Mouse (Mus musculus) forebrain, postnatal 0 days (tissue): ENCODE results near the gene Arrb1. TPM values are rescaled to one million over a fixed set of nuclear protein-coding genes. Genes with fewer than 3 reads are reported as not detected.

Experiments
- ATAC-seq: fragments of 200-750 bp; cut with Nextera tagmentation; 2 replicates; pipeline ENCODE4 v1.8.0; 2017; ENCODE audit warnings: mild to moderate bottlenecking, moderate library complexity
- DNase-seq: peaks from one replicate; pipeline ENCODE4 v3.0.0-alpha.2; 2015
- H3K27ac ChIP-seq: fragments of 300-500 bp; sonication (generic); 2 replicates; pipeline ENCODE4 v1.5.1; 2014; ENCODE audit warnings: low read depth, mild to moderate bottlenecking, antibody characterized with exemption, low read length, moderate library complexity, mixed read lengths
- H3K27me3 ChIP-seq: fragments of 300-500 bp; sonication (generic); 2 replicates; pipeline ENCODE4 v1.6.1; 2014; ENCODE audit warnings: mild to moderate bottlenecking, low read length, mixed read lengths; ENCODE audit not compliant: insufficient read depth
- H3K36me3 ChIP-seq: fragments of 300-500 bp; sonication (generic); 2 replicates; pipeline ENCODE4 v1.6.1; 2014; ENCODE audit warnings: mild to moderate bottlenecking, moderate library complexity; ENCODE audit not compliant: insufficient read depth
- H3K4me1 ChIP-seq: fragments of 300-500 bp; sonication (generic); 2 replicates; pipeline ENCODE4 v1.6.1; 2014; ENCODE audit warnings: antibody characterized with exemption; ENCODE audit not compliant: insufficient read depth
- H3K4me2 ChIP-seq: fragments of 300-500 bp; sonication (generic); 2 replicates; pipeline ENCODE4 v1.6.1; 2014; ENCODE audit warnings: low read depth, mild to moderate bottlenecking, moderate library complexity
- H3K4me3 ChIP-seq: fragments of 300-500 bp; sonication (generic); 2 replicates; pipeline ENCODE4 v1.5.1; 2014; ENCODE audit warnings: low read depth, low read length, mixed read lengths
- H3K9ac ChIP-seq: fragments of 300-500 bp; sonication (generic); 2 replicates; pipeline ENCODE4 v1.6.1; 2014; ENCODE audit warnings: mild to moderate bottlenecking
- H3K9me3 ChIP-seq: fragments of 300-500 bp; sonication (generic); 2 replicates; pipeline ENCODE4 v1.6.1; 2016; ENCODE audit warnings: low read length
- CTCF ChIP-seq: sonication (generic); IDR thresholded peaks from 2 replicates; pipeline ENCODE4 v1.5.1; 2016; ENCODE audit warnings: antibody characterized with exemption, control low read depth, low read depth
- WGBS: fragments of 180-500 bp; shearing (Covaris S2); extraction: QIAGEN DNeasy Blood & Tissue Kit; methylation state at CpG from one replicate; pipeline ENCODE4 v1.1.7; 2014; 5-methylcytosine and 5-hydroxymethylcytosine counted together
- polyA plus RNA-seq: library from polyadenylated mRNA; unstranded; fragments of >200 nt; fragmentation: Nextera tagmentation; extraction: Ambion mirVana; gene quantifications from 2 replicates; pipeline ENCODE4 v1.2.1, GENCODE M21; 2015
- total RNA-seq: library from RNA; depleted of rRNA; stranded (reverse); fragments of >200 nt; gene quantifications from 2 replicates; pipeline ENCODE4 v1.2.3, GENCODE M21; 2014

Arrb1 gene
- total and polyA plus RNA-seq, 2 experiments from 2014 or later, result 13.0 to 102 TPM

- Histone ChIP-seq H3K27ac (peak overlapping the region; percentile 45; the same call in 1 of the 2 replicates), H3K9ac (no peak overlapping the region), H3K36me3 (peaks cover 22% of the 10 kb centered on the region), H3K27me3 (no peaks in the 10 kb centered on the region), H3K9me3 (no peaks in the 10 kb centered on the region), H3K4me2 (no peak overlapping the region), H3K4me3 (no peak overlapping the region), H3K4me1 (no peaks in the 10 kb centered on the region)
- TF ChIP-seq CTCF, result no peak
- ATAC-seq (no peak), DNase-seq (no peak)
- WGBS, result 64% methylated on average over 10 of the region's 11 CpGs
Measured at GRCm38 (mm10) chr7:99547584-99548487, 12.6 kb downstream of the Arrb1 start.

DNA sequence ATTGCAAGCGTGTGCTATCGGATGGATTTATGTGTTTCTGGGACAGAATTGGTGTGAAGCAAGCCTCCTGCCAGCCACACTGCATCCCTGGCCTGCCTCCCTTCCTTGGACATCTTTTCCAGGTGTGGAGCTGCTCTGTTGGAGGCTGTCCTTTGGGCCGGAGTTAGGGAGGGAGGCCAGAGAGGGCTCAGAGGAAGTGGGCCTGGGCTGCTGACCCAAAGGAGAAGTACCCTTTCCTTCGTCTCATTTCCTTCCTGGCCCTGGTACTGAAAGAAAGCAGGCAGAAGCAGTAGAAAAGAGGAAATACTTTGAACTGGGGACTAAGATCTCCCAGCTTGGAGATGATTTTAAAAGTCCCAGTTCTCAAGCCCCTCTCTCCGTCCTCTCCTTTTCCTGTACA is 14.4 kb downstream of the Arrb1 start:
- ATAC-seq, result no peak
- no peak overlapping the region for H3K9ac ChIP-seq
- H3K27ac ChIP-seq, result no peak overlapping the region
- DNase-seq, result no peak
- no peaks in the 10 kb centered on the region for H3K4me1 ChIP-seq
- H3K36me3 ChIP-seq, result peaks cover 25% of the 10 kb centered on the region
- H3K27me3 ChIP-seq, result no peaks in the 10 kb centered on the region
- TF ChIP-seq CTCF, result no peak
- WGBS, result 91% methylated on average over 5 of the region's 5 CpGs
- H3K4me2 ChIP-seq, result no peak overlapping the region
- no peaks in the 10 kb centered on the region for H3K9me3 ChIP-seq
- no peak overlapping the region for H3K4me3 ChIP-seq

- no peak overlapping the region for H3K27ac ChIP-seq
- H3K4me2 ChIP-seq, result no peak overlapping the region
- no peak for TF ChIP-seq CTCF
- WGBS, result 99% methylated on average over 3 of the region's 3 CpGs
- H3K36me3 ChIP-seq, result peaks cover 19% of the 10 kb centered on the region
- H3K27me3 ChIP-seq, result no peaks in the 10 kb centered on the region
- no peaks in the 10 kb centered on the region for H3K4me1 ChIP-seq
- H3K9me3 ChIP-seq, result no peaks in the 10 kb centered on the region
- no peak for ATAC-seq
- H3K4me3 ChIP-seq, result no peak overlapping the region
- H3K9ac ChIP-seq, result no peak overlapping the region
- no peak for DNase-seq
Measured at GRCm38 (mm10) chr7:99551623-99552022, 16.4 kb downstream of the Arrb1 start.

DNA sequence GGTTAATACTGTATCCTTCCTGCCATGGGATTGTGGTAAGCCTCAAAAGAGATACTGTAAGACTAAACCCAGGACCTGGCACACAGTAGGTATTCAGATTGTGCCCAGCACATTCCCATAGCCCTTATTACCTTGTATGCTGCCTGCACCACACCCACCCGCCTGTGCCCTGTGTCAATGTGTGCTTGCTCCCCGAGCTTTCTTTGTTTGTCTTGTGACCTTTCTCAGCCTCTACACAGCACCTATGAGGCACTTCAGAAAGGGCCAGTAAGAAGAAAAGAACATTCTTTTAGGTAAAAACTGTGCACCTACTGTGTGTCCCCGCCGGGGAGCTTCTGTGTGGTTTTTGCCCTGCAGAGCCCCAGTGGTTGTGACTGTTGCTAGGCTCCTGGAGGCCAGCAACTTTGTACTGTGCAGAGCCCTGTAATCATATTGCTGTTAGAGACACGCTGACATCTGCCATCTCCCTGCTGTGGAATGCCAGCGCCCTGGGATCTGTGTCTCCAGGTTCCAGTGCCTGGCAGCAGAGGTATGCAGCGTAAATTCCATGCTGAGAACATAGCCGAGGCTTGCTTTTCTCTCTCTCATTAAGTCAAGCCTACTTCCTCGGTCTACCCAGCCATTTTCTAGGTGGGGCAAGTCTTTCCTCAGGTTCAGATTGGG is 18.1 kb downstream of the Arrb1 start:
- H3K4me1 ChIP-seq, result no peaks in the 10 kb centered on the region
- WGBS, result 57% methylated on average over 9 of the region's 9 CpGs
- H3K27me3 ChIP-seq, result no peaks in the 10 kb centered on the region
- H3K27ac ChIP-seq, result no peak overlapping the region
- no peak overlapping the region for H3K9ac ChIP-seq
- ATAC-seq, result no peak
- H3K4me3 ChIP-seq, result no peak overlapping the region
- no peak overlapping the region for H3K4me2 ChIP-seq
- H3K36me3 ChIP-seq, result peaks cover 19% of the 10 kb centered on the region
- no peaks in the 10 kb centered on the region for H3K9me3 ChIP-seq
- DNase-seq, result no peak
- TF ChIP-seq CTCF, result no peak

GRCm38 (mm10) chr7:99553885-99554269 is 18.6 kb downstream of the Arrb1 start:
- Histone ChIP-seq H3K4me2 (no peak overlapping the region), H3K27ac (no peak overlapping the region), H3K9me3 (no peaks in the 10 kb centered on the region), H3K27me3 (no peaks in the 10 kb centered on the region), H3K9ac (no peak overlapping the region), H3K4me3 (no peak overlapping the region), H3K4me1 (0 out of 2 replicates have a peak, but pooled peaks cover under 1% of the 10 kb centered on the region), H3K36me3 (peaks cover 16% of the 10 kb centered on the region)
- 51% methylated on average over 4 of the region's 4 CpGs for WGBS
- DNase-seq (no peak), ATAC-seq (no peak)
- TF ChIP-seq CTCF, result no peak

DNA sequence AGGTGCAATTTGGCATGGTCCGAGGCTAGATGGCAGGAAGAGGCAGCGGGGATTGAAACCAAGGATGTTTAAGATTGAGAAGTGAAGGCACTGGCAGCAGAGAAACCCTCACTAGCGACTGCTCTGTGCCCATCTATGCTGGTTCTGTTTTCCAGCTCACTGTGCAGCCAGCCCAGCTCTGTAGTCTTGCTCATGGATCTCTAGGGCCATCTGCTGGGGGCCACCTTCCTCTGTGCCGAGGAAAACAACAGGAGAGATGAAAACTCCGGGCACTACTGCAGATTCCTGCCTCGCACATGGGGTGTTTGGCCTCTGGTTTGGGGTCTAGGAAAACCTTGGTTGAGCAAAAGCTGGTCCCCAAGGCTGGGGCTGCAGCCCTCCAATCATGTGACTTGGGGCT is 20.6 kb downstream of the Arrb1 start:
- peak; percentile 71 for TF ChIP-seq CTCF
- Histone ChIP-seq H3K4me2 (no peak overlapping the region), H3K9me3 (no peaks in the 10 kb centered on the region), H3K27ac (no peak overlapping the region), H3K36me3 (peaks cover 8% of the 10 kb centered on the region; the same call in 1 of the 2 replicates), H3K4me1 (peaks cover 7% of the 10 kb centered on the region; the same call in 1 of the 2 replicates), H3K27me3 (no peaks in the 10 kb centered on the region), H3K9ac (no peak overlapping the region), H3K4me3 (no peak overlapping the region)
- 36% methylated on average over 6 of the region's 6 CpGs for WGBS
- ATAC-seq (peak; percentile 67), DNase-seq (no peak)

GRCm38 (mm10) chr7:99559091-99559490 is 23.8 kb downstream of the Arrb1 start:
- WGBS, result 20% methylated on average over 11 of the region's 11 CpGs
- H3K4me3 ChIP-seq, result no peak overlapping the region
- H3K9me3 ChIP-seq, result no peaks in the 10 kb centered on the region
- ATAC-seq (peak; percentile 49; the same call in 1 of the 2 replicates), DNase-seq (no peak)
- H3K4me2 ChIP-seq, result no peak overlapping the region
- 0 out of 2 replicates have a peak overlapping the region, but pooled peaks have one; percentile 10 for H3K9ac ChIP-seq
- no peaks in the 10 kb centered on the region for H3K27me3 ChIP-seq
- peaks cover 12% of the 10 kb centered on the region; the same call in 1 of the 2 replicates for H3K4me1 ChIP-seq
- no peak overlapping the region for H3K27ac ChIP-seq
- H3K36me3 ChIP-seq, result no peaks in the 10 kb centered on the region
- TF ChIP-seq CTCF, result no peak
